Mouse (Mus musculus) liver, embryonic 15.5 days (tissue): ENCODE measurements around the gene Eif1. TPM values are rescaled to one million over a fixed set of nuclear protein-coding genes. Genes with fewer than 3 reads are reported as not detected.
"Not testable (repeated sequence)": the region's sequence is repeated elsewhere in the genome, so short reads cannot be mapped to it uniquely, and the experiment has no call there.

ENCODE experiments used
- ATAC-seq: fragments of 200-750 bp; cut with Nextera tagmentation; 2 replicates; pipeline ENCODE4 v1.8.0; 2017; ENCODE audit warnings: moderate number of reproducible peaks, mild to moderate bottlenecking, moderate library complexity; ENCODE audit not compliant: insufficient read depth
- H3K27ac ChIP-seq: fragments of 300-500 bp; sonication (generic); replicated peaks from 2 replicates; pipeline ENCODE4 v1.5.1; 2015; ENCODE audit warnings: mild to moderate bottlenecking, inconsistent platforms
- H3K27me3 ChIP-seq: fragments of 300-500 bp; sonication (generic); 2 replicates; pipeline ENCODE4 v1.6.1; 2015; ENCODE audit warnings: mild to moderate bottlenecking, inconsistent platforms
- H3K36me3 ChIP-seq: fragments of 300-500 bp; sonication (generic); replicated peaks from 2 replicates; pipeline ENCODE4 v1.6.1; 2015; ENCODE audit warnings: moderate library complexity, mild to moderate bottlenecking, inconsistent platforms
- H3K4me1 ChIP-seq: fragments of 300-500 bp; sonication (generic); replicated peaks from 2 replicates; pipeline ENCODE4 v1.6.1; 2015; ENCODE audit warnings: inconsistent platforms
- H3K4me2 ChIP-seq: fragments of 300-500 bp; sonication (generic); 2 replicates; pipeline ENCODE4 v1.6.1; 2015; ENCODE audit warnings: moderate library complexity, mild to moderate bottlenecking, inconsistent platforms
- H3K4me3 ChIP-seq: fragments of 300-500 bp; sonication (generic); replicated peaks from 2 replicates; pipeline ENCODE4 v1.5.1; 2015; ENCODE audit warnings: mild to moderate bottlenecking, inconsistent platforms
- H3K9ac ChIP-seq: fragments of 300-500 bp; sonication (generic); 2 replicates; pipeline ENCODE4 v1.6.1; 2015; ENCODE audit warnings: moderate library complexity, mild to moderate bottlenecking, inconsistent platforms
- H3K9me3 ChIP-seq: fragments of 300-500 bp; sonication (generic); replicated peaks from 2 replicates; pipeline ENCODE4 v1.6.1; 2016; ENCODE audit warnings: inconsistent platforms
- WGBS: fragments of 180-500 bp; shearing (Covaris S2); methylation state at CpG from one replicate; pipeline ENCODE4 v1.1.7; 2015; ENCODE audit warnings: mixed read lengths; ENCODE audit not compliant: insufficient replicate concordance; 5-methylcytosine and 5-hydroxymethylcytosine counted together
- polyA plus RNA-seq: library from polyadenylated mRNA; unstranded; fragments of >200 nt; fragmentation: Nextera tagmentation; extraction: Ambion mirVana; gene quantifications from 2 replicates; pipeline ENCODE4 v1.2.1, GENCODE M21; 2015

Gene Eif1
- polyA plus RNA-seq, 1 experiment from 2014 or later, result 1,576 TPM

- no peak within 1 kb of the TSS for H3K9ac ChIP-seq
- ATAC-seq, result no peak
- WGBS, result 2% methylated on average over 49 of the region's 49 CpGs
- H3K4me1 ChIP-seq, result peaks cover 16% of the 10 kb centered on the region
- peak within 1 kb of the TSS; percentile 77 for H3K4me2 ChIP-seq
- peaks cover 96% of the 10 kb centered on the region for H3K27me3 ChIP-seq
- no peak within 1 kb of the TSS for H3K27ac ChIP-seq
- no peaks in the 10 kb centered on the region for H3K9me3 ChIP-seq
- H3K4me3 ChIP-seq, result peak within 1 kb of the TSS; percentile 53
- no peaks in the 10 kb centered on the region for H3K36me3 ChIP-seq
Measured at GRCm38 (mm10) chr11:100355972-100356818, 36.5 kb downstream of the Eif1 start, which contains the start of gene Hap1. Hap1 (minus strand) TSS chr11:100356128.

- Histone ChIP-seq H3K27ac (no peak overlapping the region), H3K27me3 (peaks cover 90% of the 10 kb centered on the region), H3K9ac (no peak overlapping the region), H3K4me2 (no peak overlapping the region), H3K4me3 (no peak overlapping the region), H3K9me3 (no peaks in the 10 kb centered on the region), H3K4me1 (peaks cover 16% of the 10 kb centered on the region), H3K36me3 (no peaks in the 10 kb centered on the region)
- ATAC-seq, result no peak
- WGBS, result 13% methylated on average over 9 of the region's 9 CpGs
Measured at GRCm38 (mm10) chr11:100356819-100357211, 37.1 kb downstream of the Eif1 start.

GRCm38 (mm10) chr11:100357408-100357807 lies 37.7 kb downstream of the Eif1 start:
- Histone ChIP-seq H3K27ac (no peak overlapping the region), H3K9me3 (no peaks in the 10 kb centered on the region), H3K4me2 (no peak overlapping the region), H3K27me3 (peaks cover 87% of the 10 kb centered on the region), H3K36me3 (no peaks in the 10 kb centered on the region), H3K4me1 (peaks cover 16% of the 10 kb centered on the region), H3K4me3 (no peak overlapping the region), H3K9ac (no peak overlapping the region)
- 46% methylated on average over 5 of the region's 5 CpGs for WGBS
- no peak for ATAC-seq

GRCm38 (mm10) chr11:100360175-100360574 lies 40.5 kb downstream of the Eif1 start:
- H3K9me3 ChIP-seq, result no peaks in the 10 kb centered on the region
- H3K4me3 ChIP-seq, result no peak overlapping the region
- 37% methylated on average over 6 of the region's 6 CpGs for WGBS
- H3K4me1 ChIP-seq, result peaks cover 15% of the 10 kb centered on the region
- no peaks in the 10 kb centered on the region for H3K36me3 ChIP-seq
- H3K27me3 ChIP-seq, result peaks cover 71% of the 10 kb centered on the region
- H3K4me2 ChIP-seq, result no peak overlapping the region
- no peak overlapping the region for H3K27ac ChIP-seq
- ATAC-seq, result no peak
- no peak overlapping the region for H3K9ac ChIP-seq

- not testable (repeated sequence) for H3K4me2 ChIP-seq, H3K4me1 ChIP-seq, H3K9me3 ChIP-seq, H3K4me3 ChIP-seq, H3K27ac ChIP-seq, H3K9ac ChIP-seq, H3K36me3 ChIP-seq
- H3K27me3 ChIP-seq, result peaks cover 62% of the 10 kb centered on the region
- WGBS, result no CpG with 5 or more reads among the region's 13 CpGs
- peak; percentile 30 for ATAC-seq
Measured at GRCm38 (mm10) chr11:100361059-100361458, 41.4 kb downstream of the Eif1 start.

GRCm38 (mm10) chr11:100362209-100362978 lies 42.7 kb downstream of the Eif1 start:
- H3K9me3 ChIP-seq, result no peaks in the 10 kb centered on the region
- no peak overlapping the region for H3K4me2 ChIP-seq
- H3K27me3 ChIP-seq, result peaks cover 49% of the 10 kb centered on the region
- ATAC-seq, result no peak
- 11% methylated on average over 8 of the region's 8 CpGs for WGBS
- H3K4me3 ChIP-seq, result no peak overlapping the region
- 0 out of 2 replicates have a peak, but pooled peaks cover 2% of the 10 kb centered on the region for H3K4me1 ChIP-seq
- H3K27ac ChIP-seq, result no peak overlapping the region
- H3K36me3 ChIP-seq, result no peaks in the 10 kb centered on the region
- H3K9ac ChIP-seq, result no peak overlapping the region

GRCm38 (mm10) chr11:100362979-100363562 lies 43.4 kb downstream of the Eif1 start:
- peaks cover 42% of the 10 kb centered on the region for H3K27me3 ChIP-seq
- no peak overlapping the region for H3K27ac ChIP-seq
- H3K4me3 ChIP-seq, result no peak overlapping the region
- no peak overlapping the region for H3K9ac ChIP-seq
- H3K4me1 ChIP-seq, result 0 out of 2 replicates have a peak, but pooled peaks cover 2% of the 10 kb centered on the region
- no peak overlapping the region for H3K4me2 ChIP-seq
- H3K36me3 ChIP-seq, result no peaks in the 10 kb centered on the region
- ATAC-seq, result no peak
- WGBS, result 14% methylated on average over 12 of the region's 12 CpGs
- H3K9me3 ChIP-seq, result no peaks in the 10 kb centered on the region

- no peak for ATAC-seq
- no peak overlapping the region for H3K4me2 ChIP-seq
- no peaks in the 10 kb centered on the region for H3K9me3 ChIP-seq
- WGBS, result 51% methylated on average over 7 of the region's 7 CpGs
- H3K36me3 ChIP-seq, result peaks cover 8% of the 10 kb centered on the region; the same call in 1 of the 2 replicates
- H3K4me3 ChIP-seq, result no peak overlapping the region
- H3K4me1 ChIP-seq, result no peaks in the 10 kb centered on the region
- H3K27me3 ChIP-seq, result peaks cover 3% of the 10 kb centered on the region; the same call in 1 of the 2 replicates
- no peak overlapping the region for H3K9ac ChIP-seq
- no peak overlapping the region for H3K27ac ChIP-seq
Measured at GRCm38 (mm10) chr11:100369145-100369544, 49.5 kb downstream of the Eif1 start.

GRCm38 (mm10) chr11:100369822-100370221 lies 50.1 kb downstream of the Eif1 start:
- H3K4me3 ChIP-seq, result no peak overlapping the region
- no peaks in the 10 kb centered on the region for H3K4me1 ChIP-seq
- H3K27me3 ChIP-seq, result no peaks in the 10 kb centered on the region
- ATAC-seq, result no peak
- 27% methylated on average over 8 of the region's 8 CpGs for WGBS
- no peak overlapping the region for H3K27ac ChIP-seq
- H3K4me2 ChIP-seq, result no peak overlapping the region
- no peaks in the 10 kb centered on the region for H3K9me3 ChIP-seq
- peaks cover 8% of the 10 kb centered on the region; the same call in 1 of the 2 replicates for H3K36me3 ChIP-seq
- H3K9ac ChIP-seq, result no peak overlapping the region
